Mouse (Mus musculus) heart, adult 8-10 months (tissue): Measurements from ENCODE around the gene Pcdh15. TPM values are rescaled to one million over a fixed set of nuclear protein-coding genes. Genes with fewer than 3 reads are reported as not detected.

Experiments used
- DNase-seq: peaks from one replicate; pipeline ENCODE4 v3.0.0; 2022; ENCODE audit warnings: low spot score
- total RNA-seq, 4 experiments: library from RNA; stranded (reverse); gene quantifications; 2 replicates each; pipeline ENCODE4 v1.2.4; 2022

Pcdh15 gene
- total RNA-seq, 4 experiments from 2014 or later = 0.69 to 1.2 (median 0.92) TPM

DNA sequence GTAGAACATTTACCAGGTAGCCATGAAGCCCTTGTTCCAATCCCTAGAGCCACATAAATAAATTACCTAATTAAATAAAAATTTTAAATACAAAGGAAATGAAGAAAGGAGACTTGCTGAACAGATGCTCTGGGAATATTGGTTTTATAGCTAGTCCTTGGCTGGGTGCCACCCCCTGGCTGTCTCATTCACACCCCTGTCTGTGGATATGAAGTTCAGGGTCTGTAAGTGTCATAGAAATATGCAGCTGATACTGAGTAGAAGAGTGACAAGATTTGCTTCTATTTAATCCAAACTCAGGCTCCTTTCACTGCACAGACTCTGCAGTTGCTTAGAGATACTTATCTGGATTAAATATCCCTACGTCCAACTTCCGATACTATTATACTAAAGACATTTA is 1205.0 kb downstream of the Pcdh15 start:
- no peak for DNase-seq

- no peak for DNase-seq
These were observed 1206.5 kb downstream of the Pcdh15 start for GRCm38 (mm10) chr10:74305439-74306158.

DNA sequence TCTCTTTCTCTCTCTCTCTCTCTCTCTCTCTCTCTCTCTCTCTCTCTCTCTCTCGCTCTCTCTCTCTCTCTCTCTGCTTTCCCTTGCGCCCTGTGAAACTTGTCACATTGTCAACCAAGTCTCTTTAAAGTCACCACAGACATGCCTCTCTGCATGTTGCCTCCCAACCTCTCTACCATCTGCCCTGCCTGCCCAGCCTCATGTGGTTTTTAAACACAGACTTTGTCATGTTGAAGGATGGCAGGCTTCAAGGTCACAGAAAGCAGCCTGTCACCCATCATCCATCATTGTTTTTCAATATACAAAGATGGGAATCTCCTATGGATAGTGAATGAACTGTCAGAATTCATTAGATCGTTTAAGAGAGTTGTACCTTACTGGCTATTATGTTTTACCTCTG is 1207.9 kb downstream of the Pcdh15 start:
- DNase-seq = no peak

DNA sequence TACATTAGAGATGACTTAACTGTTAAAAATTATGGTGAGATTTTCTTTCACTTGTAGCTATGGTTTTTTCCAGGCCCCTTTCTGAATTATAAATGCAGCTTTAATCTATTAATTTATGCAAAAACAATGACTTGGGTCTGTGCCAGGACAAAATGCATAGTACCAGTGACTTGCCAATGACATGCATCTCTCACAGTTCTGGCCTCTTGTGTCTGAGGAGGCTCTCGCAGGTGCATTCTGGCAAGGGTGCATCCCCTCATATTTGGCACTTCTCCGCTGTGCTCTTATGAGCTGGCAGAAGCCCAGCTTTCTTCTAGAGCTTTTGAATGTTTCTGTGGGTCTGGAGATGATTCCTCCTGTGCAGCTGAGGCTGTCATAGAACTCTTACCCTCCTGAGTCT is 1216.9 kb downstream of the Pcdh15 start:
- no peak for DNase-seq

DNA sequence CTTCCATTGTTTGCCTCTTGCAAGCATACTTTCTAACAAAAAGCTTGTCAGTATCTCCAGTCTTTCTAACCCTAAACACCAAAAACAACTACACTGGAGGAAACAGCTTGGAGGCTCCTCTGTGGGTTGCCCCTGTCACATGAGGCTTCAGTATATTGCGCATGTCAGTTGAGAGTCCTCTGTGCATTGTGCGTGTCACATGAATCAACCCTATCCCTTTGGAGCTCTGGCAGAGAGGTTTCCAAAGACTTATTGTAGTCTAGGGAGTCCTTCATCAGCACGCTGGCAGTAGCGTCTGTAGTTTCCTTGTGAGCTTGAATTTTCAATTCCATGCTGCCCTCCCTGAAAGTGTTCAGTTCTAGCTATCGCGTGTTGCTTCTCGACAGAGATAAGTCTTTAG is 1236.3 kb downstream of the Pcdh15 start:
- DNase-seq = no peak

GRCm38 (mm10) chr10:74339247-74340160 is 1240.4 kb downstream of the Pcdh15 start:
- no peak for DNase-seq

GRCm38 (mm10) chr10:74359526-74359925 is 1260.4 kb downstream of the Pcdh15 start:
- no peak for DNase-seq

DNA sequence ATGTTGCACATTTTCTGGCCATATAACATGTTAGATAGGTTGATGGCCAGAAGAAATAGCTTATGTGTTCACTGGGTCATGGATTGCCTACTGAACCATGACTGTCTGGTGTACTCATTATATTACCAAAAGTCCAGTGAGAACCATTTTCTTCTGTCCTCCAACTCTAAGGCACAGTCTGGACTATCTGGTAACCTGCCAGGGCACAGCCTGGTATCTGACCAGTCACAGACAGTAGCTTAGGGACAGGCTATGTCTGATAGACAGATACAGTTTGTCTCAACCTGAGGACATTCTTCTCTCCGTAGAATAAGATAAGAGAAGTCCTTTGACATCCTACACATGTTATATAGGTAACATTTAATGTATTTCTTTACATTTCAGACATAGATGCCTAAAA is 1279.6 kb downstream of the Pcdh15 start:
- DNase-seq = no peak

DNA sequence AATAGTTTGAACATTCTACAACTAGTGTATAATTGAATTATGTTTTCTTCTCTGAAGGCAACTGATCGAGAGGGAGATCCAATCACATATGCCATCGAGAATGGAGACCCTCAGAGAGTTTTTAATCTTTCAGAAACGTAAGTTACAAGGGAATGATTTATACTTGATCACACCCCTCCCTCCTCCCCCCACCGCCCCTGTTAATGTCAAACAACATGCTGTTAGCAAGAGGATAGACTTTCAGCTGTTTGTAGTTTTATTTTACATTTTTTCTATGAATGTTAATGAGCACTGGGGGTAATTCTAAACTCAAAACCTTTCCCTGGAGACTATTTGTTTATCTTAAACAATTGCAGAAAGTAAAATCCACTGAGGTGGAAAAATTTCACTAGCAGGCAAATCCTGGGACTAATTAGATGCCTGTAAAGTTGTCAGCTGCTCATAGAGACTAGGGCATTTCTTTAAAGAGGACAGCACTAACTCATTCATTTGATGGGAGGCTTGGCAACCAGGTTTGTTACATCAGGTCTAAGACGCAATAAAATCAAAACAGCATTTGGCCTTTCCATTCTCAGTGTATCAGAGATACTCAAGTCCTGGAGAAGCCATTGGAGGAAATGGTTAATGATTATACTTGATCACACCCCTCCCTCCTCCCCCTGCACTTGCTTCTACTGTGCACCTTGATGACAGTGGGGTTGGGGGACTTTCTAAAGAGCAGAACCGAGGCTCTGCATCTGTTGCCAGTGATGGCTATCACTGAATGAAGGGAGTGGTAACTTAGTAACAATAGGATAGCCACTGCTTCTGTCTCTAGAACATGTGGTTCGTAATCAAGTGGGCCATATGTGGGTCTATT is 1280.4 kb downstream of the Pcdh15 start:
- DNase-seq = no peak

GRCm38 (mm10) chr10:74387538-74388499 is 1288.7 kb downstream of the Pcdh15 start:
- DNase-seq = no peak

- no peak for DNase-seq
These were observed 1304.0 kb downstream of the Pcdh15 start for GRCm38 (mm10) chr10:74403111-74403510.

GRCm38 (mm10) chr10:74414021-74414420 is 1314.9 kb downstream of the Pcdh15 start:
- no peak for DNase-seq

GRCm38 (mm10) chr10:74414945-74415344 is 1315.8 kb downstream of the Pcdh15 start:
- no peak for DNase-seq

GRCm38 (mm10) chr10:74415359-74415758 is 1316.2 kb downstream of the Pcdh15 start:
- DNase-seq = no peak

GRCm38 (mm10) chr10:74415949-74416348 is 1316.8 kb downstream of the Pcdh15 start:
- DNase-seq = no peak

- no peak for DNase-seq
These were observed 1350.9 kb downstream of the Pcdh15 start for GRCm38 (mm10) chr10:74450069-74450468.

DNA sequence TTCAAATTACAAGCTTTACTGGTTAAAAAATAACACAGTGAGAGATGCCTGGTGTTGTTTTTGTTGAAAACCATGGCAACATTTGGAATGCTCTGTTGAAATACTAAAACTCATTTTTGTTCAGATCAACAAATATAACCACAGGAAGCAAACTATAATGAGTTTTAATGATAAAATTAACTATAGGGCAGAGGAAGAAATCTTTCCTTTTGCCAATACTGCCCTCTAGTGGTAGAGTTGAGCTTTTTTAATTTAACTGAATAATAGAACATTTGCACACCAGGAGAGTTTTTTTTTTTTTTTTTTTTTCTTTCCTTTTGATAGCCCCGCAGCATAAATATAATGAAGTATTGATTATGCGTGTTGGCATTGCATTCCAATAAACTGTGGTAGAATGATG is 1364.8 kb downstream of the Pcdh15 start:
- no peak for DNase-seq

- DNase-seq = no peak
These were observed 1381.6 kb downstream of the Pcdh15 start for GRCm38 (mm10) chr10:74480779-74481178.

GRCm38 (mm10) chr10:74512315-74512714 is 1413.2 kb downstream of the Pcdh15 start:
- no peak for DNase-seq

GRCm38 (mm10) chr10:74513743-74514142 is 1414.6 kb downstream of the Pcdh15 start:
- DNase-seq = no peak

GRCm38 (mm10) chr10:74538371-74538770 is 1439.2 kb downstream of the Pcdh15 start:
- DNase-seq = no peak
